Mouse (Mus musculus) CD4-positive, CD25-positive, alpha-beta regulatory T cell, adult 4 months (primary cell): Measurements from ENCODE around the gene Usp34. TPM values are rescaled to one million over a fixed set of nuclear protein-coding genes. Genes with fewer than 3 reads are reported as not detected.
"Not testable (repeated sequence)": the region's sequence is repeated elsewhere in the genome, so short reads cannot be mapped to it uniquely, and the experiment has no call there.

Experiments used
- ATAC-seq: one replicate; pipeline ENCODE4 v1.8.0; 2017
- polyA plus RNA-seq, 2 experiments: library from polyadenylated mRNA; unstranded; fragments of 100-300 nt; shearing (Covaris generic); gene quantifications; one replicate each; pipeline ENCODE4 v1.2.1; 2017

Gene Usp34
- polyA plus RNA-seq, 2 experiments from 2014 or later: 40.1 to 56.0 TPM

DNA sequence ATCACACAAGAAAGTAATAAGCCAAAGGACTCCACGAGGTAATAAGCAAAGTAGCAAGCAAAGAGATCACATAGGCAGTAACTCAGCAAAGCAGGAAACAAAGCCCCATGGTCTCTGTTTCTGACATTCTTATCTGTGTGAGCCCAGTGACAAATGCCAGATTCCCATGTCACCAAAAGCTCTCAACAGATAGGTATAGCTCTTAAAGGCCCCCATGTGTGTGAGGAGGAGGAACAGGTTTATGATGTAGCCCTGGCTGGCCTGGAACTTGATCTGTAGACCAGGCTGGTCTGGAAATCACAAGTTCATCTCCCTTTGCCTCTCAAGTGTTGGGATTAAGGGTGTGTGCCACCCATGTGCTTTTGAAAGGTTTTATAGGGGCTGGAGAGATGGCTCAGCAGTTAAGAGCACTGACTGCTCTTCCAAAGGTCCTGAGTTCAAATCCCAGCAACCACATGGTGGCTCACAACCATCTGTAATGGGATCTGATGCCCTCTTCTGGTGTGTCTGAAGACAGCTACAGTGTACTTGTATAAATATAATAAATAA, 53.1 kb downstream of the Usp34 start:
- not testable (repeated sequence) for ATAC-seq

- ATAC-seq: no peak
Observed at GRCm38 (mm10) chr11:23362305-23362704, 55.6 kb downstream of the Usp34 start.

DNA sequence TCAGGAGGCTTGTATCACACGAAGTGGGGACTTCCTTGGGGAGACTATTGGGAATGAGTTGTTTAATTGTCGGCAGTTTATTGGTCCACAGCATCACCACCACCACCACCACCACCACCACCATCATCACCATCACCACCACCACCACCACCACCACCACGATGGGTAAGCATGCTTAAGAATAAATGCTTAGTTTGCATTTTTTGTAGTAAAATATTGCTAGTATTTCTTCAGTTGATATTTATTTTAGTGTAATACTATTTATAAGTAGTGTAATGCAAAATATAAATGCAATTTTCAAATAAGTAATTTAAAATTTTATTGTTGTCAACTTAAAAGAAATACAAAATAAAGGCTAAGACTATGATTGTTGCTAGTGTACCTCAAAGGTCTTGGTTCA, 57.7 kb downstream of the Usp34 start:
- ATAC-seq: no peak

DNA sequence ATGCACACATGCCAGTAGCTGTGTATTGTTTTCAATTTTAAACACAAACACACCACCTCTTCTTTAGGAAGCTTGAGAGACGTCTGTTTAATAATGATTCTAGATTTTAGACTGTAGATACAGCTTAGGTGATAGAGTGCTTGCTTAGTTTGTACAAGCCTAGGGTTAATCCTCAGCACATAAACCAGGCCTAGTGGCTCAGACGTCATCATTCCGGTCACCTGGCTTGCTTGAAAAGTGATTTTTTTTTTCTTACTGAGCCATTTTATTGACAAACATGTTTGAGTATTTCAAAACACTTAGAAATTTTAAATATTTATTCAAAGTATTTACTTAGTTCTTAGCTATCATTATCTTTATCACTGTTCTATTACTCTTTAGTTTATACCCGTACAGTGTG, 65.3 kb downstream of the Usp34 start:
- no peak for ATAC-seq

DNA sequence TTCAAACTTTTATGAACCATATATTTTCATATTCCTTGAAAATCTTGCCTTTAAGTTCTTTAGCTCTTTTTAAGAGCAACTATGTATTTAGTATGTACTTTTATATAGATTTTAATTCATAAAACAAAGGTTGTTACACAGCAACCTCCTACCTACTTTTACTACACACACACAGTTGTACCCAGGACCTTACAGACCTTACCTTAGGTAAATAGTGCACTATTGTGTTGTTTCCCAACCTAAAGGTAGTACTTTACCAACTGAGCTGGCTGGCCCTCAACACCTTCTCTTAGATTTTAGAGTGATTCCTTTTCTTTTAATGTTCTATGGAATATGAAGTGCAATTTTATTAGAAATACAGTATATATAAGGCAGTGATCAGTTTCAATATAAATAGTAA, 65.8 kb downstream of the Usp34 start:
- ATAC-seq: no peak

DNA sequence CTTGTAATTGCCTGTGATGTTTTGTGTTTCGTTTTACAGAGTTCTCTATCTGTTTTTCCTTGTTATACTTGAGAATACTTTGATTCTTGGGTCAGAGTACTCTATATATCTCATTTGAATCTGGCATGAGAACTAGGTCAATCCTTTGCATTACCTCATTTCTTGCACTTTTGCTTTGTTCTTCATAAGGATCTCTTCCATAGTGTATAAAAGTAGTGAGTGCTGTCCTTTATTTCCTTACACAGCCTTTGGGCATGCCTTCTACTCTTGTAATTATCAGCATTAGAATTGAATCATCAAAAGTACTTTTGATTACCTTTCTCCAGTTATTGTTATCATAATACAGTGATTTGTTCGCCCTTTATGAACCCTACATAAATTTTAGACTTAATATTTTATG, 73.4 kb downstream of the Usp34 start:
- no peak for ATAC-seq

- ATAC-seq: no peak
Observed at GRCm38 (mm10) chr11:23380595-23380994, 73.9 kb downstream of the Usp34 start.

- ATAC-seq: no peak
Observed at GRCm38 (mm10) chr11:23382787-23383186, 76.1 kb downstream of the Usp34 start.

DNA sequence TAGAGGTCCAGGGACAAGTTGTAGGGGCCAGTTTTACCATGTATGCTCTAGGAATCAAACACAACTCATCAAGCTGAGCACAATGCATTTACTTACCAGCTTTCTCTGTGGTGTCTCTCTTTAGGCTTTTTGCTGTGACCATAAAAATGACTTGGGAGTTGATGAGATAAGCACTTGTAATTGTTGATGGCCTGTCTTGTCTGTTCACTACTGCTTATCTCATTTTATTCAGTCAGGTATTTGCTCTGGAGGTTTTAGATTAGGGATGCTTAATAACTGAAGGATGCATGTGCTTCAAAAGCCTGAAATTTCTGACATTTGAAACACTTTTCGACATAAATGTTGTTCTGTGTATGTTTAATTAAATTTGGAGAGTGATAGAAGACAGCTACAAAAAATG, 83.0 kb downstream of the Usp34 start:
- no peak for ATAC-seq

GRCm38 (mm10) chr11:23392567-23392966, 85.9 kb downstream of the Usp34 start:
- no peak for ATAC-seq

- no peak for ATAC-seq
Observed at GRCm38 (mm10) chr11:23396608-23397007, 89.9 kb downstream of the Usp34 start.

DNA sequence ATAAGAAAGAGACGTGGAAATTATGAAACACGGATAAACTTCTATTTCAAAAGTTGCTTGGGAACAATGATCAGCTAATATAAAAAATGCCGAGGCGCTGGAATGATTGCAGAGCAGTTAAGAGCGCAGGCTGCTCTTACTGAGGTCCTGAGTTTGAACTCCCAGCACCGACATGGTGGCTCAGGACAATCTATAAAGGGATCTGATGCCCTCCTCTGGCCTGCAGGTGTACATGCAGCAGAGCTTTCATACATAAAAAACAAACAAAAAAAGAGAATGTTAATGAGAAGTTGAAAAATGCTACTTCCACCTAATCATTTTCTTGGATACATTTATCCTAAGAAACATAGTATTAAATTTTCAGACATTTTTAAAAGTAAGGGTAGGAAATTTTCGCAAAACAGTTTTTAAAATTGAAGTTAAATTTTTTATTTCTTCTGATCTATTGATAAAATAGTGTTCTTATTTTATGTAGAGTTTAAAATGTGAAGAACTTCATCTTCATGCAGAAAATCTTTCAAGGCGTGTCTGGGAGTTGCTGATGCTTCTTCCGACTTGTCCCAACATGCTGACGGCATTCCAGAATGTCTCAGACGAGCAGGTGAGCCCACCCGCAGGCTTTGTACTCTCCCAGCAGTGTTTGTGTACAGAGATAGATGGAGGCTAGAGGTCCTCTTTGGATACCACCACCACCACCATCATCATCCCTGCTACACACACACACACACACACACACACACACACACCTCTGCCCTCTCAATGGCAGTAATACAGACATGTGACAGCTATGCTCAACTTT, 94.5 kb downstream of the Usp34 start:
- ATAC-seq: no peak

DNA sequence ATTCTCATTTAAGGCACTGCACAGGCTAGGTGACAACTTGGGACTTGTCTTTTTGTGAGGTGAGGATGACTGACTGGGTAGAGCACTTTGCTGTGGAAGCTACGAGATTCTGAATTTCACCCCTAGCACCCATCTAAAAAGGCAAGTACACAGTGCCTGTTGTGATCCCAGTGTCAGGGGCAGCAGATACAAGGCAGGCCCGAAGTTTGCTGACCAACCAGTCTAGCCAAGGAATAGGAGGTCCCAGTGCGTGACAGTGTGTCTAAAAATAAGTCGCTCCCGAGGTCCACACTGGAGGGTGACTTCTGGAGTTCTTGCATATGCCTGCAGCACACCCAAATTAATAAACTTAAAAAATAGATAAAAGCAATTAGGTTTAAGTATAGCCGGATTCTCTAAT, 121.6 kb downstream of the Usp34 start:
- ATAC-seq: no peak

DNA sequence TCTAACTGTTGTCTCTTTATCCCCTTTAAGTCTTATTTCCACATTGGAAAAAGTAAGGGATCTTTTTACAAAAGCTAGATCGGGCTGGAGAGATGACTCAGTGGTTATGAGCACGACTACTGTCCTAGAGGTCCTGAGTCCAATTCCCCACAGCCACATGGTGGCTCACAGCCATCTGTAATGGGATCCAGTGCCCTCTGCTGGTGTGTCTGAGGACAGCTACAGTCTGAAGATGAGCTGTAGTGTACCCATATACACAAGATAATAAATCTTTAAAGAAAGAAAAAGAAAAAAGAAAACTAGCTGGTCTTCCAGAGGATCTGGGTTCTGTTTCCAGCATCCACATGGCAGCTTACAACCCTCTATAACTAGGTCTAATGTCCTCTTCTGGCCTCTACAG, 123.3 kb downstream of the Usp34 start:
- no peak for ATAC-seq

DNA sequence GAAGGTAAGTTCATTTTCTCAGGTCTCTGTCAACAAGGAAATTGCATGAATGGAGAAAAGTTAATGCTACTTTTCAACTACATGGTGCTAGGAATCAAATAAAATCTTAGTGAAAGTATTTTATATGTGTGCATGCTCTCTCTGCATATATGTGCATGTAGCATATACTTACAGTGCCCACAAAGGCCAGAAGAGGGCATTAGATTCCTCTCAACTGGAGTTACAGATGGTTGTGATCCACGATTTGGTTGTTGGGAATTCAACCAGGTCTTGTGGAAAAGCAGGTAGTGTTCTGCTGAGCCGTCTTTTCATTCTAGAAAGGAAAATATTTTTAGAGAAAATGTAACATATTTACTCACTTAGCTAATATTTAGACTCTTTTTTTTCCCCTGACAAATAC, 129.4 kb downstream of the Usp34 start:
- ATAC-seq: no peak

GRCm38 (mm10) chr11:23465862-23466261, 159.2 kb downstream of the Usp34 start:
- not testable (repeated sequence) for ATAC-seq

GRCm38 (mm10) chr11:23489955-23490354, 183.3 kb downstream of the Usp34 start:
- ATAC-seq: no peak

DNA sequence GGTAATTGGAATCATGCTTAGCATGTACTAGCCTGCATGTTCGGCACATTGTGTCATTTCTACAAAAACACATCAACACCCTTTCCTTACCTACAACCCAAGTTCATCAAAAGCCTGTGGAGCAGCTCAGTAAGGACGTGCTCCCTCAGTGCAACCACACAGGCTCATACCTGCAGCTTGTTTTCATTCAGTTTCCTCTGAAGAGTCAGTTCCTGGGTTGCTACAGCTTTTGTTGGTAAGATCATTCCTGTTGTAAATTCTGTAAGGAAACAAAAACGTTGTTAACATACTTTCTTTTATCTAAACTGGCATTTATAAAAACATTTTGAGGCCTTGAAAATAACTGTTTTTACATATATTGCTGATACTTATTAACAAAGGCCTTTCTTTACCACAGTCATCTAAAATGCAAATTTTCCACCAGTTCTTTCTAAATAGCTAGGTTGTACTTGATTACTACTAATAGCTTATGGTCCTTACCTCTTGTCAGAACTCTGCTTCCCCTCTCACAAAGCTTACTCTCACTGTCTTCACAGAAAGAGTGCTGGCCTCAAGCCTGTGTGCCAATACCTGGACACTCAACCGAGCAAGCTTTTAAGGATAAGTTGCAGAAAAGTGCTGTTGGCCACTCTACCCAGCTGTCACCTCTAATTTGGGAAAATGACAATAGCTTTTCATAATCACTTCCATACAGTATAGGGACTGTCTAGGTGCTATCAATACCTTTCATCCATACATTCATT, 185.5 kb downstream of the Usp34 start:
- no peak for ATAC-seq

DNA sequence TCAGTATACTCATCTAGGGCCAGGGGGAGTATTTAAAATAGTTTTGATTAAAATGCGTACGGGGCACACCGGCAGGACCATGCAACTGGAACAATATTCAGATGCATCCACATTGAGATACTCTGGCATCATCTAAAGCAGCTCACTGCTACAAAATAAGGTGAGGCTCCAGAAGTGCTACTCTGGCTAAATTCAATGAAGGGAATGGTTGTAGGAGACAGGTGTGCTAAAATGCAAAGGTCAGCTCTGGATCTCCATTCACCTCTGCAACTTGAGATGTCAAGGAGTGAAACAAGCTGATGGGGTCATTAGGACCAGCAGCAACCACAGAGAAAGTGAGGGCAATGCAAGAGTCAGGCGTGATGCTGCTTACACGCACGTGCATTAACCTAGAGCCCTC, 188.5 kb downstream of the Usp34 start:
- no peak for ATAC-seq

- no peak for ATAC-seq
Observed at GRCm38 (mm10) chr11:23496661-23497060, 190.0 kb downstream of the Usp34 start.

DNA sequence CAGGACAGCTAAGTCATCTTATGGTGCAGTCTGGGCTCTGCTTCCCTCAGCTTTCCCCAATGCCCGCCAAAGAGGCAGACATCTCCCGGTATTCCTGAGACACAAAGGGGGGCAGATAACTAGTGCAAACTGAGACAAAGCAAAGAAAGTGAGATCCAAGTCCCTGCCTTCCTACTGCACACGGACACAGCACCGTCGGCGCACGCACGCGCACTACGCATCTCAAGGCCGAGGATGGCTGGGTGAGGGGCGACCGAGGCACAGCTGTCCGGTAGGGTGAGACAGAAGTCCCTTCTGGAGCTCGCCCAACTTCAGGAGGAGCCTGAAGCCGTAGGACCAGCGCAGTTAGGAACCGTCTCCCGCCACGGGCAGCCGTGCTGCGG, 190.6 kb downstream of the Usp34 start:
- peak; percentile 9 for ATAC-seq

DNA sequence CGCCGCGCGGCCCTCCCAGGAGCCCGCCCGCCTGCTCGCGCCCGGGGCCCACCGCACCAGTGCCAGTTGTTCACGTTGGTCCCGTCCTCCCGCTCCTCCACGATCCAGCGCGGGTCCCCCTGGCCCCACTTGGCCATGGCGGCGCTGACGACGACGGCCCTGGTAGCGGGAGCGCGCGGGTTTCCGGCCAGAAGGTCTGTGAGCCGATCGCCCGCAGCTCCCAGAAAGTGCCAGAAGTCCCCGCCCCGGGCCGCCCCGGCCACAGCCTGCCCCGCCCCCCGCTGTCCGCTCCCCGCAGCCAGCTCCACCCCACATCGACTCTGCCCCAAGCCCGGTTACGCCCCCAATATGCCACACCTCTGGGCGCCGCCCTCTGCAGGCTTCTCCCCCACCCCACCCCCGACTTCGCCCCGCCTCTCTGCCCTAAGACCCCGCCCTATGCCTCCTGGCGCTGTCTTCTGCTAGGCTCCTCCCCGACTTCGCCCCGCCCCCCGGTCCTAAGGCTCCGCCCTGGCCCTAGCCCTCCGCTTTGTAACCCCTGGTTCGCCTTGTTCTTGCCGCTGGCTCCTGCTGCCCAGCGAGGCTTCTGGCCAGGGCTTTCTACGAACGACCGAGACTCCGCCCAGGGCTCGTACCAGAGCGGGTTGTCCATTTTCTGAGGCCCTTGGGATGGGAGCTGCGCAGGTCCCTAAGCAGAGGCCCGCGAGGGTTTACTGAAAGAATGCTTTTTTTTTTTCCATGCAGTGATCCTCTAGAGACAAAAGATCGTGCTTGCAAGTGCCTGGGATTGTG, 191.2 kb downstream of the Usp34 start, which contains the start of gene Ahsa2:
Gene Ahsa2, minus strand, starts transcription at position 313 of the 792 bp plus-strand sequence.
- ATAC-seq: peak; percentile 88

- ATAC-seq: no peak
Observed at GRCm38 (mm10) chr11:23498609-23499008, 191.9 kb downstream of the Usp34 start.
